Mouse (Mus musculus) MEL (cell line): Measurements from ENCODE around the gene Syn2. TPM values are rescaled to one million over a fixed set of nuclear protein-coding genes. Genes with fewer than 3 reads are reported as not detected.

Experiments
- DNase-seq: peaks from one replicate; pipeline ENCODE4 v3.0.0; 2011; ENCODE audit warnings: low read depth, low spot score
- H3K27ac ChIP-seq: 2 replicates; pipeline ENCODE4 v1.5.1; 2012; ENCODE audit warnings: low read depth, mild to moderate bottlenecking, control low read depth, low read length, moderate library complexity; ENCODE audit not compliant: control insufficient read depth
- H3K27me3 ChIP-seq, 2 experiments: fragments of 150-350 bp in 1 of 2; sonication (generic) in 1 of 2; 2 replicates each; pipeline ENCODE4 v1.6.1; 2012; ENCODE audit warnings: low read length in 2 of 2, mild to moderate bottlenecking in 2 of 2, improper control_type of control experiment in 1 of 2, moderate library complexity in 1 of 2; ENCODE audit not compliant: insufficient read depth in 2 of 2, control insufficient read depth in 1 of 2
- H3K36me3 ChIP-seq, 2 experiments: 2 replicates each; pipeline ENCODE4 v1.6.1; 2012 to 2014; ENCODE audit warnings: low read length in 2 of 2, improper control_type of control experiment in 1 of 2, inconsistent platforms in 1 of 2, mild to moderate bottlenecking in 1 of 2; ENCODE audit not compliant: insufficient read depth in 2 of 2, control insufficient read depth in 1 of 2
- H3K4me1 ChIP-seq, 2 experiments: fragments of 150-350 bp in 1 of 2; sonication (generic) in 1 of 2; 2 replicates each; pipeline ENCODE4 v1.6.1; 2012; ENCODE audit warnings: low read length in 2 of 2, improper control_type of control experiment in 1 of 2, mild to moderate bottlenecking in 1 of 2; ENCODE audit not compliant: insufficient read depth in 2 of 2, control insufficient read depth in 1 of 2
- H3K4me3 ChIP-seq, 2 experiments: fragments of 150-350 bp in 1 of 2; sonication (generic) in 1 of 2; 2 replicates each; pipeline ENCODE4 v1.5.1; 2012; ENCODE audit warnings: low read depth in 2 of 2, low read length in 2 of 2, mild to moderate bottlenecking in 2 of 2, moderate library complexity in 2 of 2, control low read depth in 1 of 2, improper control_type of control experiment in 1 of 2; ENCODE audit not compliant: control insufficient read depth in 1 of 2, insufficient read depth in 1 of 2
- H3K79me2 ChIP-seq: 2 replicates; pipeline ENCODE4 v1.6.1; 2012; ENCODE audit warnings: mild to moderate bottlenecking, low read length, moderate library complexity; ENCODE audit not compliant: control insufficient read depth, poor library complexity, insufficient read depth
- H3K9ac ChIP-seq: 2 replicates; pipeline ENCODE4 v1.6.1; 2012; ENCODE audit warnings: low read depth, mild to moderate bottlenecking, control low read depth, low read length, moderate library complexity; ENCODE audit not compliant: control insufficient read depth, poor library complexity, severe bottlenecking
- H3K9me3 ChIP-seq: fragments of 150-350 bp; sonication (generic); replicated peaks from 2 replicates; pipeline ENCODE4 v1.6.1; 2012; ENCODE audit warnings: mild to moderate bottlenecking, low read length, improper control_type of control experiment, moderate library complexity; ENCODE audit not compliant: insufficient read depth
- BHLHE40 ChIP-seq: IDR thresholded peaks from 2 replicates; pipeline ENCODE4 v1.6.1; 2012; ENCODE audit warnings: low read depth, mild to moderate bottlenecking, inconsistent platforms, low read length, improper control_type of control experiment, borderline replicate concordance
- CHD1 ChIP-seq: IDR thresholded peaks from 2 replicates; pipeline ENCODE4 v1.6.1; 2012; ENCODE audit warnings: low read depth, mild to moderate bottlenecking, inconsistent platforms, low read length, improper control_type of control experiment
- CHD2 ChIP-seq: IDR thresholded peaks from 2 replicates; pipeline ENCODE4 v1.6.1; 2011; ENCODE audit warnings: low read length, improper control_type of control experiment
- E2F4 ChIP-seq: IDR thresholded peaks from 2 replicates; pipeline ENCODE4 v1.6.1; 2011; ENCODE audit warnings: low read depth, low read length, improper control_type of control experiment, borderline replicate concordance
- ELF1 ChIP-seq: IDR thresholded peaks from 2 replicates; pipeline ENCODE4 v1.6.1; 2014; ENCODE audit warnings: low read depth, mild to moderate bottlenecking, inconsistent platforms, low read length, improper control_type of control experiment, moderate library complexity
- GATA1 ChIP-seq: IDR thresholded peaks from 2 replicates; pipeline ENCODE4 v1.6.1; 2011; ENCODE audit warnings: low read depth, low read length, improper control_type of control experiment
- JUND ChIP-seq: IDR thresholded peaks from 2 replicates; pipeline ENCODE4 v1.6.1; 2011; ENCODE audit warnings: low read depth, mild to moderate bottlenecking, improper control_type of control experiment, low read length
- MXI1 ChIP-seq: IDR thresholded peaks from 2 replicates; pipeline ENCODE4 v1.6.1; 2011; ENCODE audit warnings: mild to moderate bottlenecking, low read depth, low read length, improper control_type of control experiment
- MYC ChIP-seq: IDR thresholded peaks from 2 replicates; pipeline ENCODE4 v1.6.1; 2011; ENCODE audit warnings: low read depth, mild to moderate bottlenecking, low read length, improper control_type of control experiment, moderate library complexity
- NRF1 ChIP-seq: IDR thresholded peaks from 2 replicates; pipeline ENCODE4 v1.6.1; 2014; ENCODE audit warnings: low read depth, mild to moderate bottlenecking, inconsistent platforms, low read length, improper control_type of control experiment, moderate library complexity; ENCODE audit not compliant: poor library complexity, insufficient read depth, severe bottlenecking
- POLR2A ChIP-seq, 2 experiments: IDR thresholded peaks; 2 replicates each; pipeline ENCODE4 v1.6.1; 2011 to 2012; ENCODE audit warnings: low read length in 2 of 2, mild to moderate bottlenecking in 2 of 2, control low read depth in 1 of 2, improper control_type of control experiment in 1 of 2, low read depth in 1 of 2, moderate library complexity in 1 of 2; ENCODE audit not compliant: control insufficient read depth in 1 of 2, insufficient read depth in 1 of 2, poor library complexity in 1 of 2
- POLR2AphosphoS2 ChIP-seq: IDR thresholded peaks from 2 replicates; pipeline ENCODE4 v1.6.1; 2011; ENCODE audit warnings: low read length, improper control_type of control experiment
- RAD21 ChIP-seq: IDR thresholded peaks from 2 replicates; pipeline ENCODE4 v1.6.1; 2011; ENCODE audit warnings: mild to moderate bottlenecking, low read depth, low read length, improper control_type of control experiment
- RCOR1 ChIP-seq: IDR thresholded peaks from 2 replicates; pipeline ENCODE4 v1.6.1; 2012; ENCODE audit warnings: low read depth, mild to moderate bottlenecking, inconsistent platforms, low read length, improper control_type of control experiment
- SIN3A ChIP-seq: IDR thresholded peaks from 2 replicates; pipeline ENCODE4 v1.6.1; 2012; ENCODE audit warnings: low read length, improper control_type of control experiment, inconsistent platforms
- SMC3 ChIP-seq: IDR thresholded peaks from 2 replicates; pipeline ENCODE4 v1.6.1; 2011; ENCODE audit warnings: low read depth, low read length, improper control_type of control experiment
- TAL1 ChIP-seq: IDR thresholded peaks from 2 replicates; pipeline ENCODE4 v1.6.1; 2012; ENCODE audit warnings: mild to moderate bottlenecking, inconsistent platforms, low read length, moderate library complexity, mixed read lengths
- TBP ChIP-seq: IDR thresholded peaks from 2 replicates; pipeline ENCODE4 v1.8.0; 2011; ENCODE audit warnings: low read depth, low read length, improper control_type of control experiment
- TCF12 ChIP-seq: IDR thresholded peaks from 2 replicates; pipeline ENCODE4 v1.6.1; 2014; ENCODE audit warnings: low read depth, mild to moderate bottlenecking, inconsistent platforms, low read length, improper control_type of control experiment, moderate library complexity
- UBTF ChIP-seq: IDR thresholded peaks from 2 replicates; pipeline ENCODE4 v1.6.1; 2012; ENCODE audit warnings: low read depth, mild to moderate bottlenecking, inconsistent platforms, low read length, improper control_type of control experiment, moderate library complexity, borderline replicate concordance; ENCODE audit not compliant: insufficient read depth
- USF2 ChIP-seq, 2 experiments: IDR thresholded peaks; 2 replicates each; pipeline ENCODE4 v1.6.1; 2011 to 2012; ENCODE audit warnings: improper control_type of control experiment in 2 of 2, low read length in 2 of 2, borderline replicate concordance in 1 of 2, inconsistent platforms in 1 of 2, low read depth in 1 of 2, mild to moderate bottlenecking in 1 of 2; ENCODE audit not compliant: insufficient read depth in 1 of 2
- ZC3H11A ChIP-seq: IDR thresholded peaks from 2 replicates; pipeline ENCODE4 v1.6.1; 2012; ENCODE audit warnings: low read depth, mild to moderate bottlenecking, inconsistent platforms, low read length, improper control_type of control experiment
- ZMIZ1 ChIP-seq: IDR thresholded peaks from 2 replicates; pipeline ENCODE4 v1.6.1; 2012; ENCODE audit warnings: low read depth, mild to moderate bottlenecking, inconsistent platforms, low read length, improper control_type of control experiment, moderate library complexity
- ZNF384 ChIP-seq: IDR thresholded peaks from 2 replicates; pipeline ENCODE4 v1.6.1; 2012; ENCODE audit warnings: low read depth, mild to moderate bottlenecking, inconsistent platforms, low read length, improper control_type of control experiment
- polyA plus RNA-seq, 2 experiments: library from polyadenylated mRNA; stranded (reverse) in 1 of 2; unstranded in 1 of 2; fragments of >175 nt in 1 of 2; fragments of >200 nt in 1 of 2; gene quantifications; 2 replicates each; pipeline versions ENCODE4 v1.2.1 to v1.2.4; 2012; ENCODE audit warnings: low replicate concordance in 2 of 2, low read depth in 1 of 2; ENCODE audit not compliant: insufficient read length in 2 of 2, insufficient read depth in 1 of 2, missing spikeins in 1 of 2
- total RNA-seq: library from RNA; depleted of rRNA; stranded (reverse); fragments of 300-350 nt; gene quantifications from 2 replicates; pipeline ENCODE4 v1.2.3, GENCODE M21; 2012

The Syn2 gene
- total and polyA plus RNA-seq, 3 experiments = not detected

- Histone ChIP-seq H3K27me3 (peaks cover 2% of the 10 kb centered on the region in 2 experiments), H3K36me3 (no peaks in the 10 kb centered on the region), H3K9me3 (no peaks in the 10 kb centered on the region)
- TF ChIP-seq MXI1 = no peak
- no peak for TF ChIP-seq BHLHE40
- TF ChIP-seq NRF1 = no peak
- TF ChIP-seq ZC3H11A = no peak
- TF ChIP-seq RCOR1 = no peak
- TF ChIP-seq ZMIZ1 = no peak
- TF ChIP-seq ELF1 = no peak
- no peak for TF ChIP-seq CHD1
- TF ChIP-seq POLR2AphosphoS2 = no peak
- no peak for TF ChIP-seq POLR2A (IDR thresholded peaks at IDR 0.05; ENCODE audit: control insufficient read depth in 1 of 2, insufficient read depth in 1 of 2, low read depth in 1 of 2, low read length in 2 of 2, poor library complexity in 1 of 2)
- TF ChIP-seq JUND = no peak
- TF ChIP-seq TCF12 = no peak
- no peak for TF ChIP-seq GATA1
- TF ChIP-seq SMC3 = no peak
- TF ChIP-seq USF2 (IDR thresholded peaks at IDR 0.05; ENCODE audit: borderline replicate concordance in 1 of 2, insufficient read depth in 1 of 2, low read depth in 1 of 2, low read length in 2 of 2) = no peak
- no peak for TF ChIP-seq CHD2
- no peak for TF ChIP-seq E2F4
- TF ChIP-seq, all 39 proteins: peak for 0
- Histone ChIP-seq H3K79me2 (no peaks in the 10 kb centered on the region), H3K9ac (no peak overlapping the region), H3K27ac (no peak overlapping the region), H3K4me3 (no peak overlapping the region), H3K4me1 (no peaks in the 10 kb centered on the region)
- no peak for DNase-seq
Observed at GRCm38 (mm10) chr6:115241131-115241699, 106.5 kb downstream of the Syn2 start.

DNA sequence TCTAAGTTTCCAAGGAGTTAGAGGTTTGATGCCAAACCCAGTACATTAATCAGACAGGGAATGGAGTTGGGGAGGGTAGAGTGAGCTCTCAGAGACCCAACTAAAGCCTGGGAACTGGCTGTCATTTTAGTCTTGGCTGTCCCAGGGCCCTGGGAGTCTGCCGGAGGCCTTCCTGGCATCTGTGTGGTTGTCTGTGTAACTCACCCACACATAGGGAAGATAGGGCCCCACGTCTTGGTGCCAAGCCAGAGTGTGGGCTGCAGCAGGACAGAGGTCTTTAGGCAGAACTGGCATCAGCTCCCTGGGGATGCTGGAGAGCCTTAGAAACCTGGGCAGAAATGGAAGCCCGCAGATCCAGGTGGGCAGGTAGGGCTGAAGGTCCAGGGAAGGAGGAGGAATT is 107.2 kb downstream of the Syn2 start:
- no peak for DNase-seq

More for the DNA sequence above, 107.2 kb downstream of the Syn2 start:
- Histone ChIP-seq H3K4me3 (no peak overlapping the region), H3K4me1 (no peaks in the 10 kb centered on the region), H3K79me2 (no peaks in the 10 kb centered on the region), H3K9me3 (no peaks in the 10 kb centered on the region), H3K27me3 (peaks cover 2% of the 10 kb centered on the region in 2 experiments), H3K27ac (no peak overlapping the region), H3K36me3 (no peaks in the 10 kb centered on the region), H3K9ac (no peak overlapping the region)
- TF ChIP-seq SIN3A (no peak), CHD1 (no peak), RAD21 (no peak), TAL1 (no peak), TBP (no peak), MYC (no peak), ZNF384 (no peak), CHD2 (no peak), UBTF (no peak)
